Mouse (Mus musculus): Measurements from ENCODE around the gene Slc9a9. TPM values are rescaled to one million over a fixed set of nuclear protein-coding genes. Genes with fewer than 3 reads are reported as not detected.
A peak's percentile ranks its signal among the peaks of the same experiment; 100 is the strongest.

Gene Slc9a9
- polyA plus RNA-seq, 1 experiment from 2014 or later: 8.5 TPM

DNA sequence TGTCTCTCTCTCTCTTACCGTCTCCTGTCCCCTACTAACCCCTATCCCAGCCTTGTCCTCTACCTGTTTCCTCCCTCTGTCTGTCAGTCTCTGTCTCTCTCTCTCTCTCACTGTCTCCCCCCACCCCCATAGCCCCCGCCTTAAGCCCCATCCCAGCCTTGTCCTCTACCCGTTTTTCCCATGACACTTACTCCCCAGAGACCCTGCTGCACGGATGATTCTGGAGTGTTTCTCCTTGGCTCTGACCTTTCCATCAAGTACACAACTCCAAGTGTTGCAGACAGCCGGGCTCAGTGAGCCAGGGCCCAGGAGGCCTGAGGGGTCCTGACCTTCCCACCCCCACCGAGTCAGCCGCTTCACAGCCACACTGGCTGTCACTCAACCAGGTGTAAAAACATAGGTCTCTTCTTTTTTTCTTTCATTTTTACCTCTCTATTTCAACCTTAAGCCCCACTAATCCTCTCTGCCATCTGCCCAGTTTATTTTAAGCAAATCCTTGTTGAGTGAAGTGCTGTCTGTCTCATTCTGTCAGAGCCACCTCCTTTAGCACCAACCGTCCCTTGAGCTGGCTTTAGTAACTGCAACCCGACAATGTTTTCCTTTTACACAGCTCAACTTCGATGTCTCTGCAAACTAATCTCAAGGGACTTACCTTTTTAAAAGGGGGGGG, 32.4 kb downstream of the Slc9a9 start:
- no peak; the same call in 1 of the 2 replicates for ATAC-seq (ENCODE audit: low read depth)
- Histone ChIP-seq H3K4me3 (ENCODE audit: low read depth, low read length) (no peak overlapping the region), H3K27me3 (ENCODE audit: control insufficient read depth, insufficient read depth, low read length) (no peaks in the 10 kb centered on the region), H3K27ac (ENCODE audit: low read depth, low read length) (no peak overlapping the region), H3K36me3 (ENCODE audit: control insufficient read depth, insufficient read depth, low read length) (no peaks in the 10 kb centered on the region), H3K4me2 (ENCODE audit: low read depth, low read length) (no peak overlapping the region), H3K9me3 (ENCODE audit: control insufficient read depth, low read length) (no peaks in the 10 kb centered on the region), H3K4me1 (ENCODE audit: control insufficient read depth, insufficient read depth, low read length) (no peaks in the 10 kb centered on the region; the same call in none of the 2 replicates), H3K9ac (replicated peaks; ENCODE audit: low read depth, low read length) (no peak overlapping the region)
- WGBS: 69% methylated on average over 10 of the region's 10 CpGs

GRCm38 (mm10) chr9:94704986-94705757, 35.5 kb downstream of the Slc9a9 start:
- Histone ChIP-seq H3K27me3 (ENCODE audit: control insufficient read depth, insufficient read depth, low read length) (no peaks in the 10 kb centered on the region), H3K4me3 (ENCODE audit: low read depth, low read length) (no peak overlapping the region), H3K9me3 (ENCODE audit: control insufficient read depth, low read length) (no peaks in the 10 kb centered on the region), H3K4me1 (ENCODE audit: control insufficient read depth, insufficient read depth, low read length) (no peaks in the 10 kb centered on the region; the same call in none of the 2 replicates), H3K27ac (ENCODE audit: low read depth, low read length) (no peak overlapping the region), H3K36me3 (ENCODE audit: control insufficient read depth, insufficient read depth, low read length) (no peaks in the 10 kb centered on the region), H3K4me2 (ENCODE audit: low read depth, low read length) (no peak overlapping the region), H3K9ac (replicated peaks; ENCODE audit: low read depth, low read length) (no peak overlapping the region)
- ATAC-seq (ENCODE audit: low read depth): no peak
- 76% methylated on average over 9 of the region's 9 CpGs for WGBS

- no peaks in the 10 kb centered on the region for H3K9me3 ChIP-seq (ENCODE audit: control insufficient read depth, low read length)
- WGBS: 90% methylated on average over 2 of the region's 2 CpGs
- no peak overlapping the region for H3K27ac ChIP-seq (ENCODE audit: low read depth, low read length)
- no peak for ATAC-seq (ENCODE audit: low read depth)
- H3K4me2 ChIP-seq (ENCODE audit: low read depth, low read length): no peak overlapping the region
- H3K36me3 ChIP-seq (ENCODE audit: control insufficient read depth, insufficient read depth, low read length): no peaks in the 10 kb centered on the region
- no peaks in the 10 kb centered on the region; the same call in none of the 2 replicates for H3K4me1 ChIP-seq (ENCODE audit: control insufficient read depth, insufficient read depth, low read length)
- H3K27me3 ChIP-seq (ENCODE audit: control insufficient read depth, insufficient read depth, low read length): no peaks in the 10 kb centered on the region
- no peak overlapping the region for H3K9ac ChIP-seq (replicated peaks; ENCODE audit: low read depth, low read length)
- no peak overlapping the region for H3K4me3 ChIP-seq (ENCODE audit: low read depth, low read length)
Measured at GRCm38 (mm10) chr9:94705758-94706026, 36.0 kb downstream of the Slc9a9 start.

- Histone ChIP-seq H3K9me3 (ENCODE audit: control insufficient read depth, low read length) (no peaks in the 10 kb centered on the region), H3K4me2 (ENCODE audit: low read depth, low read length) (no peak overlapping the region), H3K9ac (replicated peaks; ENCODE audit: low read depth, low read length) (no peak overlapping the region), H3K27ac (ENCODE audit: low read depth, low read length) (no peak overlapping the region), H3K27me3 (ENCODE audit: control insufficient read depth, insufficient read depth, low read length) (no peaks in the 10 kb centered on the region), H3K4me3 (ENCODE audit: low read depth, low read length) (no peak overlapping the region), H3K36me3 (ENCODE audit: control insufficient read depth, insufficient read depth, low read length) (no peaks in the 10 kb centered on the region), H3K4me1 (ENCODE audit: control insufficient read depth, insufficient read depth, low read length) (no peaks in the 10 kb centered on the region)
- ATAC-seq (ENCODE audit: low read depth): no peak
- WGBS: 89% methylated on average over 5 of the region's 5 CpGs
Measured at GRCm38 (mm10) chr9:94712084-94712483, 42.4 kb downstream of the Slc9a9 start.

- Histone ChIP-seq H3K9ac (replicated peaks; ENCODE audit: low read depth, low read length) (no peak overlapping the region), H3K4me1 (ENCODE audit: control insufficient read depth, insufficient read depth, low read length) (no peaks in the 10 kb centered on the region), H3K36me3 (ENCODE audit: control insufficient read depth, insufficient read depth, low read length) (no peaks in the 10 kb centered on the region), H3K4me3 (ENCODE audit: low read depth, low read length) (no peak overlapping the region), H3K9me3 (ENCODE audit: control insufficient read depth, low read length) (no peaks in the 10 kb centered on the region), H3K27ac (ENCODE audit: low read depth, low read length) (no peak overlapping the region), H3K4me2 (ENCODE audit: low read depth, low read length) (no peak overlapping the region), H3K27me3 (ENCODE audit: control insufficient read depth, insufficient read depth, low read length) (no peaks in the 10 kb centered on the region)
- WGBS: 85% methylated on average over 2 of the region's 2 CpGs
- no peak for ATAC-seq (ENCODE audit: low read depth)
Measured at GRCm38 (mm10) chr9:94716695-94717094, 47.0 kb downstream of the Slc9a9 start.

DNA sequence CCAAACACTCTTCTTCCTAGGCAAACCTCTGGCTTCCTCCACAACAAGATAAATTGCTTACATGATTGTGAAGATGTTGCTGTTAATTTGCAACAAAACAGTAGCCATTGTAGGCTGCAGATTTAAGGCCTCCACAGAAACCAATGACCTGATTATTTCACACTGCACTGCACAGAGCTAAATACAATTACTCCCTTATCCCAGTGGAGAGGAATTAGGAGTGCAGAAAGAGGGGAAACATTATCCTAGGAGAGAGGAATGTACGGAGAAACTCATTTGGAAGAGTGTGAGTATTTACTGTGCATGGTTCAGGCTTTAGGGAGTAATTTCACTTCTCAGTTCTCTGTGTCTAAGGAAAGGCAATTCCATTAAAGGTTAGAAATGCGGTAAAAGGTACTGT, 53.9 kb downstream of the Slc9a9 start:
- Histone ChIP-seq H3K27ac (ENCODE audit: low read depth, low read length) (no peak overlapping the region), H3K27me3 (ENCODE audit: control insufficient read depth, insufficient read depth, low read length) (no peaks in the 10 kb centered on the region)
- ATAC-seq (ENCODE audit: low read depth): no peak

DNA sequence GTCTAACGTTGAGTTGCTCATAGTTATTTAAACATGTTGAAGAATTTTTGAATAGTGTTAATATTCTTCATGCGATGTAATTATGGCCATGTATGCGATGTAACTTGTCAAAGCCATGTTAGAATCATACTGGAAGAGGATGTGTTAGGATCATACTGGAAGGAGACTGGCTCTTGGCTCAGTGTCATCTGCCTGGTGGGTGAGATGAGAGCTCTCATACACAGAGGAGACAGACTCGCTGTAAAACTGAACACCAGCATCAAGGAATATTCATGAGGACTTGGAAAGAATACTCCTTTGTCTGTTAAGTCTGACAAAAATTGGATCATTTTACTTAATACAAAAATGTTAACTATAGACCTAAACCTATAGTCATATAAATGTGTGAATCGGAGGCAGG, 55.4 kb downstream of the Slc9a9 start:
- no peak overlapping the region for H3K4me3 ChIP-seq (ENCODE audit: low read depth, low read length)
- no peaks in the 10 kb centered on the region; the same call in 1 of the 2 replicates for H3K9me3 ChIP-seq (ENCODE audit: control insufficient read depth, low read length)
- 87% methylated on average over 5 of the region's 5 CpGs for WGBS
- H3K4me2 ChIP-seq (ENCODE audit: low read depth, low read length): no peak overlapping the region
- H3K27me3 ChIP-seq (ENCODE audit: control insufficient read depth, insufficient read depth, low read length): no peaks in the 10 kb centered on the region
- no peak for ATAC-seq (ENCODE audit: low read depth)
- no peak overlapping the region for H3K27ac ChIP-seq (ENCODE audit: low read depth, low read length)
- H3K4me1 ChIP-seq (ENCODE audit: control insufficient read depth, insufficient read depth, low read length): no peaks in the 10 kb centered on the region
- H3K36me3 ChIP-seq (ENCODE audit: control insufficient read depth, insufficient read depth, low read length): no peaks in the 10 kb centered on the region
- H3K9ac ChIP-seq (replicated peaks; ENCODE audit: low read depth, low read length): no peak overlapping the region

More for the DNA sequence above, 53.9 kb downstream of the Slc9a9 start:
- Histone ChIP-seq H3K4me3 (ENCODE audit: low read depth, low read length) (no peak overlapping the region), H3K4me1 (ENCODE audit: control insufficient read depth, insufficient read depth, low read length) (no peaks in the 10 kb centered on the region), H3K36me3 (ENCODE audit: control insufficient read depth, insufficient read depth, low read length) (no peaks in the 10 kb centered on the region), H3K4me2 (ENCODE audit: low read depth, low read length) (no peak overlapping the region), H3K9ac (replicated peaks; ENCODE audit: low read depth, low read length) (no peak overlapping the region), H3K9me3 (ENCODE audit: control insufficient read depth, low read length) (no peaks in the 10 kb centered on the region; the same call in 1 of the 2 replicates)
- 24% methylated on average over 2 of the region's 2 CpGs for WGBS

- Histone ChIP-seq H3K9me3 (ENCODE audit: control insufficient read depth, low read length) (no peaks in the 10 kb centered on the region; the same call in 1 of the 2 replicates), H3K36me3 (ENCODE audit: control insufficient read depth, insufficient read depth, low read length) (no peaks in the 10 kb centered on the region), H3K4me2 (ENCODE audit: low read depth, low read length) (no peak overlapping the region), H3K27ac (ENCODE audit: low read depth, low read length) (no peak overlapping the region), H3K4me1 (ENCODE audit: control insufficient read depth, insufficient read depth, low read length) (no peaks in the 10 kb centered on the region), H3K4me3 (ENCODE audit: low read depth, low read length) (no peak overlapping the region), H3K9ac (replicated peaks; ENCODE audit: low read depth, low read length) (no peak overlapping the region), H3K27me3 (ENCODE audit: control insufficient read depth, insufficient read depth, low read length) (no peaks in the 10 kb centered on the region)
- 0 out of 2 replicates have a peak, but pooled peaks have one; percentile 42 for ATAC-seq (ENCODE audit: low read depth)
- WGBS: 36% methylated on average over 5 of the region's 5 CpGs
Measured at GRCm38 (mm10) chr9:94727457-94727856, 57.7 kb downstream of the Slc9a9 start.

GRCm38 (mm10) chr9:94730396-94730795, 60.7 kb downstream of the Slc9a9 start:
- WGBS: 93% methylated on average over 8 of the region's 8 CpGs
- no peak overlapping the region for H3K4me2 ChIP-seq (ENCODE audit: low read depth, low read length)

More at GRCm38 (mm10) chr9:94730396-94730795, 60.7 kb downstream of the Slc9a9 start:
- H3K36me3 ChIP-seq (ENCODE audit: control insufficient read depth, insufficient read depth, low read length): no peaks in the 10 kb centered on the region
- no peak overlapping the region for H3K4me3 ChIP-seq (ENCODE audit: low read depth, low read length)
- no peaks in the 10 kb centered on the region; the same call in 1 of the 2 replicates for H3K9me3 ChIP-seq (ENCODE audit: control insufficient read depth, low read length)
- ATAC-seq (ENCODE audit: low read depth): no peak
- no peaks in the 10 kb centered on the region for H3K4me1 ChIP-seq (ENCODE audit: control insufficient read depth, insufficient read depth, low read length)
- H3K27me3 ChIP-seq (ENCODE audit: control insufficient read depth, insufficient read depth, low read length): no peaks in the 10 kb centered on the region
- no peak overlapping the region for H3K27ac ChIP-seq (ENCODE audit: low read depth, low read length)
- H3K9ac ChIP-seq (replicated peaks; ENCODE audit: low read depth, low read length): no peak overlapping the region
